25 mouse cellular contexts compared by ENCODE assay signal in the genomic region with DNA sequence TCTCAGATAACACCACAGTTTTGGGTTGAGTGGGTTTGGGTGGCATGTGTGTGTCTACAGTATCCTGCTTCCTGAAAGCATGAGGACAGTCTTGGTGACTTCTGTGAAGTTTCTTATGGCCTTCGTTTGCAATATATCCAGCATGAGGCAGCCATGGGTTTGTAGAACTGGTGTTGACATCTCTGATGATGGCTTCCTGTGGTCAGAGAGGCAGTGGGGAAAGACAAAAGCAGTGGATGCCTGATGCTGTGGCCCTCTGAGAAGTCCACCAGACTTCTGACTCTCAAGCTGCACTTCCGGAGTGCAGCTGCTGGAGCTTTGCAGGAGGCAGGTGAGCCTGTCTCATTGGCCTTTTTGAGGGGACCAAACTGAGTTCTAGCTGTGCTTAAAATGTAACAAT.
A peak's percentile ranks its signal among the peaks of the same experiment; 100 is the strongest.
DNase-seq lines count a peak whose midpoint lies in the region; ATAC-seq and TF ChIP-seq lines count a peak whose summit lies in the region.
"Had no signal": no experiment of that assay in that cellular context is flagged by ENCODE, and none has a peak within 500 bp of the region (broad histone marks: within the 10 kb centered on the region; RNA-seq: fewer than 3 reads in every experiment).

No protein-coding gene starts in this region.

- no peak overlapping the region for H3K4me2 ChIP-seq in heart, postnatal 0 days (ENCODE audit: low read depth, low read length)
- no peak overlapping the region for H3K4me2 ChIP-seq in CH12.LX (ENCODE audit: insufficient read depth, low read depth, poor library complexity, severe bottlenecking)
- H3K4me2 ChIP-seq: forebrain, embryonic 13.5 days; heart, embryonic 12.5 days; heart, embryonic 15.5 days; hindbrain, embryonic 13.5 days; intestine, embryonic 15.5 days had no signal

- TF ChIP-seq CTCF in heart, postnatal 0 days (IDR thresholded peaks at IDR 0.05; ENCODE audit: low read depth), result no peak
- TF ChIP-seq CTCF in CH12.LX (conservative IDR thresholded peaks at IDR 0.05 in 1 of 2, IDR thresholded peaks at IDR 0.05 in 1 of 2; ENCODE audit: low read depth in 2 of 2, low read length in 2 of 2), result no peak

- H3K79me2 ChIP-seq in CH12.LX (replicated peaks; ENCODE audit: control insufficient read depth, extremely low read depth, insufficient read depth, poor library complexity, severe bottlenecking), result no peaks in the 10 kb centered on the region

- H3K4me1 ChIP-seq in heart, postnatal 0 days (ENCODE audit: control insufficient read depth, insufficient read depth), result no peaks in the 10 kb centered on the region
- peaks cover 20 to 54% of the 10 kb centered on the region in 2 experiments for H3K4me1 ChIP-seq in CH12.LX (ENCODE audit: control insufficient read depth in 1 of 2, insufficient read depth in 2 of 2)
- peaks cover 82% of the 10 kb centered on the region for H3K4me1 ChIP-seq in megakaryocyte, embryonic 14.5 days
- H3K4me1 ChIP-seq: heart, embryonic 12.5 days; heart, embryonic 15.5 days had no signal

- no peak for TF ChIP-seq EP300 in heart, postnatal 0 days (IDR thresholded peaks at IDR 0.05; ENCODE audit: low read depth)
- no peak for TF ChIP-seq EP300 in CH12.LX (IDR thresholded peaks at IDR 0.05; ENCODE audit: low read length)

- H3K9me3 ChIP-seq in heart, postnatal 0 days (replicated peaks; ENCODE audit: control insufficient read depth, low read length), result no peaks in the 10 kb centered on the region
- H3K9me3 ChIP-seq in CH12.LX (replicated peaks; ENCODE audit: low read length), result no peaks in the 10 kb centered on the region
- no peaks in the 10 kb centered on the region for H3K9me3 ChIP-seq in megakaryocyte, embryonic 14.5 days
- H3K9me3 ChIP-seq: forebrain, embryonic 10.5 days; forebrain, embryonic 13.5 days; heart, embryonic 12.5 days; heart, embryonic 15.5 days; hindbrain, embryonic 13.5 days; intestine, embryonic 15.5 days had no signal

- no peak overlapping the region for H3K9ac ChIP-seq in heart, postnatal 0 days (replicated peaks; ENCODE audit: low read depth, low read length)
- H3K9ac ChIP-seq in CH12.LX (ENCODE audit: insufficient read depth, low read depth), result no peak overlapping the region
- H3K9ac ChIP-seq: forebrain, embryonic 13.5 days; heart, embryonic 12.5 days; heart, embryonic 15.5 days; hindbrain, embryonic 13.5 days; intestine, embryonic 15.5 days had no signal

- 52% methylated on average over 2 of the region's 2 CpGs for WGBS in heart, postnatal 0 days

- DNase-seq in heart, postnatal 0 days (ENCODE audit: low spot score), result peak; percentile 25
- DNase-seq in heart, postnatal 36 days, result no peak
- no peak for DNase-seq in CH12.LX (ENCODE audit: extremely low read depth)
- no peak for DNase-seq in lung, postnatal 10 days
- DNase-seq in frontal cortex, postnatal 36 days (ENCODE audit: low spot score in 2 of 2), result no peak
- DNase-seq: adrenal gland, postnatal 10 days; adrenal gland, postnatal 36 days; cerebellum, adult 8-10 months; cerebellum, postnatal 14 days; gastrocnemius, adult 2 months; gastrocnemius, postnatal 14 days; heart, adult 18-20 months; heart, postnatal 14 days; kidney, adult 11 months had no signal

- H3K36me3 ChIP-seq in heart, postnatal 0 days (replicated peaks; ENCODE audit: control insufficient read depth, insufficient read depth, low read length), result no peaks in the 10 kb centered on the region
- peaks cover 0 to 2% of the 10 kb centered on the region in 2 experiments for H3K36me3 ChIP-seq in CH12.LX (replicated peaks in 1 of 2; ENCODE audit: control insufficient read depth in 1 of 2, insufficient read depth in 1 of 2, low read length in 1 of 2)
- H3K36me3 ChIP-seq in megakaryocyte, embryonic 14.5 days (replicated peaks; ENCODE audit: low read length), result peaks cover 70% of the 10 kb centered on the region
- H3K36me3 ChIP-seq: forebrain, embryonic 10.5 days; heart, embryonic 12.5 days; heart, embryonic 15.5 days; hindbrain, embryonic 13.5 days; intestine, embryonic 15.5 days had no signal

- intact Hi-C loops in heart, postnatal 36 days (cut with DNase I), result no loop called here

- no peak overlapping the region for H3K4me3 ChIP-seq in heart, postnatal 0 days (ENCODE audit: low read depth, low read length)
- no peak overlapping the region for H3K4me3 ChIP-seq in CH12.LX (replicated peaks in 1 of 3; ENCODE audit: low read depth in 2 of 3, low read length in 2 of 3, poor library complexity in 1 of 3)
- peak overlapping the region; percentile 73 for H3K4me3 ChIP-seq in megakaryocyte, embryonic 14.5 days (replicated peaks)
- H3K4me3 ChIP-seq: forebrain, embryonic 10.5 days; forebrain, embryonic 13.5 days; gastrocnemius, adult 2 months; heart, embryonic 12.5 days; heart, embryonic 15.5 days; hindbrain, embryonic 13.5 days; intestine, embryonic 15.5 days had no signal

- in situ Hi-C loops in CH12.LX (cut with MboI; ENCODE audit: low pct_ligation_motif_present, low pct_unique_long_range_greater_than_20kb, low sequenced_read_pairs), result no loop called here

- 0 out of 2 replicates have a peak, but pooled peaks cover 7% of the 10 kb centered on the region for H3K27me3 ChIP-seq in heart, postnatal 0 days (ENCODE audit: control insufficient read depth, insufficient read depth, low read length)
- no peaks in the 10 kb centered on the region for H3K27me3 ChIP-seq in CH12.LX (replicated peaks)
- H3K27me3 ChIP-seq in megakaryocyte, embryonic 14.5 days (replicated peaks), result no peaks in the 10 kb centered on the region
- H3K27me3 ChIP-seq: intestine, embryonic 15.5 days had no signal

- no peak for TF ChIP-seq POLR2A in CH12.LX (IDR thresholded peaks at IDR 0.05; ENCODE audit: low read depth, low read length)

- H3K27ac ChIP-seq in heart, postnatal 0 days (ENCODE audit: low read depth), result no peak overlapping the region
- H3K27ac ChIP-seq in CH12.LX (ENCODE audit: insufficient read depth, low read depth), result no peak overlapping the region
- H3K27ac ChIP-seq: forebrain, embryonic 10.5 days; forebrain, embryonic 13.5 days; gastrocnemius, adult 2 months; heart, embryonic 15.5 days; hindbrain, embryonic 13.5 days; intestine, embryonic 15.5 days had no signal

- dilution Hi-C loops in CH12.LX (cut with MboI; ENCODE audit: extremely low pct_ligation_motif_present, extremely low pct_unique_long_range_greater_than_20kb, low sequenced_read_pairs), result no loop called here

- ATAC-seq in heart, postnatal 0 days (ENCODE audit: insufficient read depth, low read depth), result no peak
- ATAC-seq: activated CD4-positive, CD25-positive, alpha-beta regulatory T cell, adult 4 months; CD4-positive, CD25-positive, alpha-beta regulatory T cell, adult 4 months; forebrain, embryonic 13.5 days; forebrain, embryonic 16.5 days; hindbrain, embryonic 16.5 days; intestine, embryonic 15.5 days had no signal

- TF ChIP-seq RAD21 in CH12.LX (IDR thresholded peaks at IDR 0.05; ENCODE audit: low read depth, low read length), result no peak

TF ChIP-seq in CH12.LX, 34 proteins besides CTCF, POLR2A, EP300 and RAD21:
- no peak for TF ChIP-seq ZC3H11A (IDR thresholded peaks at IDR 0.05; ENCODE audit: low read depth, low read length)
- 0 out of 2 replicates have a peak, but pooled peaks have one; percentile 41 for TF ChIP-seq ELF1 (IDR thresholded peaks at IDR 0.05; ENCODE audit: low read depth, low read length)
- no peak for TF ChIP-seq ZKSCAN1 (IDR thresholded peaks at IDR 0.05; ENCODE audit: borderline replicate concordance, low read depth, low read length)
